Mouse (Mus musculus): ENCODE data around the gene Trmt44. TPM values are rescaled to one million over a fixed set of nuclear protein-coding genes. Genes with fewer than 3 reads are reported as not detected.

Gene Trmt44
- polyA plus RNA-seq, 1 experiment from 2014 or later: 8.4 TPM

DNA sequence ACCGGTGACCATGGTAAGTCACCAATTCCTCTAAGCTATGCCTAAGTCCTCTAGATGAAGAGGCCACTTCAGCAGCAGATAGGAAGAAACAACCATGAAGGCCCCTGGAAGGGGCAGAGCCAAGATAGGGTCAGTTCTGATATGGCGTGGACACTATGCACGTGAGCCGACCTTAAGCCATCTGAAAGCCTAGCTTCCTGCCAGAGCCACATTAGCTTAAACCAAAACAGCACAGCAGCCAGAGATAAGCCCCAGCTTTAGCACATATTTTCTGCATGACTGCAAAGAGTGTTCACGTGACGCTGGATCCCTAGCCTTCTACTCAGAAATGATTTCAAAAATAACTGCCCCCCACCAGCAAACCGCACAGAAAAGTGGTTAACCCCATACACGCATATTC is 15.4 kb downstream of the Trmt44 start:
- H3K4me2 ChIP-seq (replicated peaks): no peak overlapping the region
- ATAC-seq (ENCODE audit: low FRiP score): no peak
- no peaks in the 10 kb centered on the region for H3K27me3 ChIP-seq
- H3K9ac ChIP-seq: no peak overlapping the region
- H3K9me3 ChIP-seq (replicated peaks): no peaks in the 10 kb centered on the region
- no peaks in the 10 kb centered on the region for H3K4me1 ChIP-seq
- no peak overlapping the region for H3K27ac ChIP-seq
- H3K4me3 ChIP-seq: no peak overlapping the region
- peaks cover 83% of the 10 kb centered on the region for H3K36me3 ChIP-seq
- WGBS: 89% methylated on average over 8 of the region's 8 CpGs

DNA sequence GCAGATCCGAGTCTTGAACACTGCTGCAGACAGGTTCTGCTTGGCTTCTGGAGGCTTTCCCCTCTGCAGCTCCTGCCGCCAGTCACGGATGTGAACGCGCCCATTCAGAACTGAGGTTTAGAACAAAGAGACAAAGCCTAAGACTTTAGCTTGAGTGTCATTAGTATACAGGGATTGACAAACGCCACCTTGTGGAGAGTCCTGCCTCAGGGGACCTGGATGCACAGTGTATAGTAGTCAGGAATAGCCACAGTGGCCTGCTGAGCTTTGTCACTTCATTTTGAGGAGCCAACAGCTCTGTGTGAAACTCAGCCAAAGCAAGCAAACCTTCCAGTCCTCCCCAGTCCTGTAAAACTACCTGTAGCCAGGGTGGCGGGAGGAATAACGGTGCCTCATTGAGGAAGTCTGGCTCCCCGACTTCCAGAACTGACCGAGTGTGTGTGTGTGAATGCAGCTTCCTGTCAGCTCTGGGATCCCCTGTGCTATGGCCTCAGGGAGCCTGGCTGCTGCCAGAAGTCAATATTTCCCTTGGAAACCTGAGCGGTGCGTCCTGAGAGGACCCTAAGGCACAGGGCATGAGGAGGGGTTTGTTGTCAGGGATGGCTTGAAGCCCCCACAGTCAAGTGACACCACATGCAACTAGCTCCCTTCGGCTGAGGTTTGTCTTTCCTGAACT is 16.8 kb downstream of the Trmt44 start:
- Histone ChIP-seq H3K36me3 (peaks cover 69% of the 10 kb centered on the region), H3K4me2 (replicated peaks) (no peak overlapping the region), H3K27ac (no peak overlapping the region), H3K9ac (no peak overlapping the region), H3K4me1 (no peaks in the 10 kb centered on the region), H3K4me3 (no peak overlapping the region), H3K27me3 (no peaks in the 10 kb centered on the region), H3K9me3 (replicated peaks) (no peaks in the 10 kb centered on the region)
- no peak for ATAC-seq (ENCODE audit: low FRiP score)
- 71% methylated on average over 13 of the region's 13 CpGs for WGBS

DNA sequence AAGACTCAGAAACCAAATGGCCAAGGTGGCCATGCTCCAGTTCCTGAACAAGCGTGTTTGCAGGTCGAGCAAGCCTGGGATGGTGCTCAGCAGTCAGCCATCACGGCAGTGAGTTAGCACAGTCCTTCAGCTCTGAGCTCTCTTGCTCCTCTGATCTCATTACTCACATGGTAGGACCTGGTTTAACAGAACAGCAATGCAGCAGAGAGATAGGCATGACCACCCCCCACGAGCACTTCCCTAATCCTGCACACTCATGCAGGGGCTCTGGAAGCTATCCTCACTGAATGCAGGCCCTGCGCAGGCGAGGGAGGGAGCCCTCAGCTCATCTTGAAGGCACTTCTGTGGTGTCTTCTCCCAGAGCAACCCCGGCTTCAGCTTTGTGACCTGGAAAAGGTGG is 18.5 kb downstream of the Trmt44 start:
- H3K4me2 ChIP-seq (replicated peaks): no peak overlapping the region
- peaks cover 52% of the 10 kb centered on the region for H3K36me3 ChIP-seq
- no peaks in the 10 kb centered on the region for H3K9me3 ChIP-seq (replicated peaks)
- H3K4me3 ChIP-seq: no peak overlapping the region
- H3K27ac ChIP-seq: no peak overlapping the region
- no peak for ATAC-seq (ENCODE audit: low FRiP score)
- 89% methylated on average over 7 of the region's 7 CpGs for WGBS
- no peak overlapping the region for H3K9ac ChIP-seq
- H3K4me1 ChIP-seq: no peaks in the 10 kb centered on the region
- no peaks in the 10 kb centered on the region for H3K27me3 ChIP-seq

DNA sequence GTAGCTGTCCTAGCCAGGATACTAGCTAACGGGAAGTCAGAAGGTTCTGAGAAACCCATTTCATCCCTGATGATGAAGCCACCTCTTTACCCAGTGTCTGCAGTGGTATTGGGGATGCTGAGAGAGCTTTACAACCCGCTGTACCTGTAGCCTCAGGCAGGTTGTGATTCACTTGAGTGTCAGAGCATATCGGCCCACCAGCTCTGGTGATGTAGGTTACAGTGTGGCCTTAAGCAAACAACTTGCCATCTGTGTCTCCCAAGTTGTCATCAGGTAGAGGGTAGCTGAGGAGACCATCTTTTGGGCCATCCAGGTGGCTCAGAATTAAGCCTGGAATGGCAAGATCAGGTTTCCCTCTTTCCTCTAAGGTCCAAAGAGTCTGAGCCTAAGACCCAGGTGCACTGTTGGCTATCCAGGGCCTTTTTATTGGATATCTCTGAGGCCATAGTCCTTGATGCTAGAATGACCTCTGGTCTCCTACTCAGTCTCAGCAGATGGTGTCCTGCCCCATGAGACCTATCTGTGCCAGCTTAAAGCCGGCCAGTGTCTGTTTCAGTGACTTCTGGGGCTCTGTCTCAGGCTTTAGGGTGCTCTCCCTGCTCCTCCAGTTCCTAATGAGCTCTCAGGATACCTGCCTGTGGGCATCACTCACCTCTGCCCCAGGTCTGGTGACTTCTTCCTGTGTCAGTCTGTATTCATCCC is 21.9 kb downstream of the Trmt44 start:
- H3K36me3 ChIP-seq: peaks cover 26% of the 10 kb centered on the region
- no peak overlapping the region for H3K4me3 ChIP-seq
- no peaks in the 10 kb centered on the region for H3K27me3 ChIP-seq
- no peak overlapping the region for H3K9ac ChIP-seq
- no peaks in the 10 kb centered on the region for H3K9me3 ChIP-seq (replicated peaks)
- WGBS: 80% methylated on average over 4 of the region's 4 CpGs
- H3K27ac ChIP-seq: no peak overlapping the region
- H3K4me2 ChIP-seq (replicated peaks): no peak overlapping the region
- no peaks in the 10 kb centered on the region for H3K4me1 ChIP-seq
- ATAC-seq (ENCODE audit: low FRiP score): no peak

DNA sequence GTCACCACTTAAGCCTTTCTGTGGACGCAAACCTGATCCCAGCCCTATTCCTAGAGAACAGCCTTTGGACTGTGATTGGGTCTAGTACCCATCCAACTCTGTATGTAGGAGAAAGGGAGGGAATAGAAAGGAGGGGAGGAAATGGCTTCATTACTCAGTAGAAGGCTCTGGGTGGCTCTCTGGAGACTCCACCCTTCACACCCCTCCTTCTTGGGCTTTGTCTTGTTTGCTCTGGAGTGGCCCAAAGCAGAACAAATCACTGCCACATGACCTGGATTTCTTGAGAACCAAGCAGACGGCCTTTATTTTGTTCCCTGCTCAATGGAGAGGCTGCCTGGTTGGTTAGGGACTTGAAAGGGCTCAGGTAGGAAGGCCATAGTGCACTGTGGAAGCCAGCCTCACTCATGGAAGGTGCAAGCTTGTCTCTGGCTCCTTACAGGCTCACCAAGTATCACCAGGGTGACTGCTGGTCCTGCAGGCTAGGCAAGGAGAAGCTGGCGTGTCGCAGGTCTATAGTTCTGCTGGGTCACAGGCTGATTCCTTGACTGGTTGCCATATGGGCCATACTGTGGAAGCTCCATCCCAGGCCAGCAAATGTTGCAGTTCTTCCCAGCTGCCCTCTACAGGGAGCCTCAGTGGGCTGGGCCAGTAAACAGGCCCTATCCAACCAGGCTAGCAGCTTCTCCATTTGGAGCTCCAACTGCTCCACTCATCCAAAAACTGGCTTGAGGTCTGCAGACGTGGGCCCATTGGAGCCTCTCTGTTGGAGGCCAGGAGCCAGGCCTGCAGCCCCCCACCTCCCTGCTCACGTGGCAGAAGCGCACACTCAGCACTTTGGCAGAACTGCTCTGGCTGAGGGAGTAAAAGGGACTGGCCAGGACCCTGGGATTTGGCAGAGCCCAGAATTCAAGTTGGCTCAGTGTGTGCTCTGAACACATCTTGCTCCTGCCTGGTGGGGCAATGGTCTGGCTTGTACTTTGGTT is 22.7 kb downstream of the Trmt44 start:
- Histone ChIP-seq H3K4me1 (no peaks in the 10 kb centered on the region), H3K9me3 (replicated peaks) (no peaks in the 10 kb centered on the region), H3K4me2 (replicated peaks) (no peak overlapping the region), H3K27me3 (no peaks in the 10 kb centered on the region), H3K36me3 (peaks cover 17% of the 10 kb centered on the region), H3K9ac (no peak overlapping the region), H3K4me3 (no peak overlapping the region), H3K27ac (no peak overlapping the region)
- no peak for ATAC-seq (ENCODE audit: low FRiP score)
- WGBS: 49% methylated on average over 7 of the region's 7 CpGs

DNA sequence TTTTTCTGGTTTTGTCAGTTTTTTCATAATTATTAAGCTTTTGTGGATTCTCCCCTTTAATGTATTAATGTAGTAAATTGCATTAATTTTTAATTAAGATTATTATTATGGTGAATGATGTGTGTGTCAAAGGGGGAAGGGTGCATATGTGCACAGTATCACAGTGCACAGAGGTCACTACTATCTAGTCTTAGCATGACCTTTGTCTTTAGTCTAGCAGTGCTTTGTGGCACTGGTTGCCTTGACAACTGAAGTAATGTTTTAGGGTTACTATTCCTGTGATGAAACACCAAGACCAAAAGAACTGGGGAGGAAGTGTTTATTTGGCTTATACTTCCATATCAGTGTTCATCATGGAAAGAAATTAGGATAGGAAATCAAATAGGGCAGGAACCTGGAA is 28.7 kb downstream of the Trmt44 start:
- ATAC-seq (ENCODE audit: low FRiP score): no peak

DNA sequence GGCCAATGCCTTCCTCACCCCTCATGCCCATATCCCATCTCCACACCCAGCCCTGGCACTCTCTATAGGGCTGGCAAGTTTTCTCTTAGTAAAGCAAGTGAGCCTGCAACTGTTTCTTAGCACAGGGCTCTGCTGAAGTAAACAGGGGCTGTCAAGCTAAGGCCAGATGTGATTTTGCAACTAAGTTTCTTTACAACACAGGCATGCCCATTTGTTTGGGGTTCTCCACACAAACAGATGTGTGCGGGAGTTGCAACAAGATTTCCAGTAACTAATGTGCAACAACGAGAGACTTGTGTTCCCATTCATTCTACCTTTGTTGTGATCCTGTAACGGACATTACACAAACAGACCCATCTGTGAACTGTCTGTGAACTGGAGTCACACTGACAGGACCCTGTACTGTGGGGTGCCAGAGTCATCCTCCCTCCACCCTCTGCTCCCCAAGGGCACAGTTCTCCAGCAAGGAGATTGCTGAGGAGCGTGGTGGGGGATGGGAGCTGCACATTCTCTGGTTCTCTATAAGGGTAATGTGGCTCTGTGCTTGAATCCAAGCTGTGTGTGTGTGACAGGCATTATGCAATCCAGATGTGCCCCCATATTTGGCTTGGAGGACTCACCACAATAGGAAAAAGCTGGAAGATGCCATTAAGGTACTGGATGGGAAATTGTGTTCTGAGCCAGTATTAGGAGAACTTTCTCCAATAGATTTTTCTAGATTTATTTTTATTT is 33.6 kb downstream of the Trmt44 start:
- H3K9ac ChIP-seq: no peak overlapping the region
- ATAC-seq (ENCODE audit: low FRiP score): no peak
- no peak overlapping the region for H3K4me2 ChIP-seq (replicated peaks)
- H3K9me3 ChIP-seq (replicated peaks): no peaks in the 10 kb centered on the region
- no peak overlapping the region for H3K27ac ChIP-seq
- H3K36me3 ChIP-seq: no peaks in the 10 kb centered on the region
- 65% methylated on average over 4 of the region's 4 CpGs for WGBS
- no peaks in the 10 kb centered on the region for H3K27me3 ChIP-seq
- H3K4me1 ChIP-seq: peaks cover 9% of the 10 kb centered on the region
- no peak overlapping the region for H3K4me3 ChIP-seq

More for the DNA sequence above, 28.7 kb downstream of the Trmt44 start:
- Histone ChIP-seq H3K4me2 (replicated peaks) (no peak overlapping the region), H3K4me3 (no peak overlapping the region), H3K36me3 (no peaks in the 10 kb centered on the region), H3K9me3 (replicated peaks) (no peaks in the 10 kb centered on the region), H3K9ac (no peak overlapping the region), H3K27me3 (no peaks in the 10 kb centered on the region), H3K4me1 (no peaks in the 10 kb centered on the region), H3K27ac (no peak overlapping the region)

DNA sequence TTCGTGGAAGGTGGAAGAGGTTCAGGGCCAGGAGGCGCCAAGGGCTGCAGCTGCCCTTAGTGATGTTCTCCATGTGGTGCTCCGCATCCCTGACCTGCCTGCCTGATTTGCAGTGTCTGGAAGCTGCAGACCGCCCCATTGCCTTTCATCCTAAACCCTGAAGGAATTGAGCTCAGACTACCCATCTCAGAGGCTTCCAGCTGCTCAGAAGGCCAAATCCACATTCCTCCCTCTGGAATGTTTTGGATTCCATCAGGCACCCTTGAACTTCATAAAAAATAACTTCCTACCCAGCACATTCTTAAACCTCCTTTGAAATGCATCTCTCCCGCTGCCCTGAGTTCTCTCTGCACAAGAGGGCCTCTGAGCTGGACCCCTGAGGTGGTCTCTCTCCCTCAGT is 34.3 kb downstream of the Trmt44 start:
- Histone ChIP-seq H3K9ac (no peak overlapping the region), H3K4me1 (peaks cover 9% of the 10 kb centered on the region), H3K9me3 (replicated peaks) (no peaks in the 10 kb centered on the region), H3K4me3 (no peak overlapping the region), H3K27ac (no peak overlapping the region), H3K27me3 (no peaks in the 10 kb centered on the region), H3K36me3 (no peaks in the 10 kb centered on the region), H3K4me2 (replicated peaks) (no peak overlapping the region)
- 58% methylated on average over 5 of the region's 5 CpGs for WGBS
- ATAC-seq (ENCODE audit: low FRiP score): no peak

DNA sequence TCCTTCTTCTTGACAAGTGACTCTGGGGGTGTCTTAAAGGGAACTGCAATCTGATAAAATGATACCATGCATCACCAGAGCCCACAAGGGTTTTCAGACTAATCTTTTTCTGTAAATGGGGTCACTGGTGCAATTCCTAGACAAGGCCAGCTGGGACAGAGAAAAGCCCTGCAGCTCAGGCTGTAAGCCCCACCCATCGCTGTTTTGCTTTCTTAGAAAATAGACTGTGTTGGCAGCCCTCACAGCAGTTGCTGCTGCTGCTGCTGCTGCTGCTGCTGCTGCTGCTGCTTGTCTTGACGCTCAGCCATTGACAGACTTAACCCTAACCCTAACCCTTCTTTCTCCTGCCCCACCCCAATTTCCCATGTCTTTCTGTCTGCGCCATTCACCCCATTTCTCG is 35.3 kb downstream of the Trmt44 start:
- Histone ChIP-seq H3K9ac (no peak overlapping the region), H3K36me3 (no peaks in the 10 kb centered on the region), H3K4me3 (no peak overlapping the region), H3K4me1 (peaks cover 9% of the 10 kb centered on the region), H3K27ac (no peak overlapping the region), H3K9me3 (replicated peaks) (no peaks in the 10 kb centered on the region), H3K4me2 (replicated peaks) (no peak overlapping the region), H3K27me3 (no peaks in the 10 kb centered on the region)
- ATAC-seq (ENCODE audit: low FRiP score): no peak
- WGBS: 64% methylated on average over 4 of the region's 4 CpGs

DNA sequence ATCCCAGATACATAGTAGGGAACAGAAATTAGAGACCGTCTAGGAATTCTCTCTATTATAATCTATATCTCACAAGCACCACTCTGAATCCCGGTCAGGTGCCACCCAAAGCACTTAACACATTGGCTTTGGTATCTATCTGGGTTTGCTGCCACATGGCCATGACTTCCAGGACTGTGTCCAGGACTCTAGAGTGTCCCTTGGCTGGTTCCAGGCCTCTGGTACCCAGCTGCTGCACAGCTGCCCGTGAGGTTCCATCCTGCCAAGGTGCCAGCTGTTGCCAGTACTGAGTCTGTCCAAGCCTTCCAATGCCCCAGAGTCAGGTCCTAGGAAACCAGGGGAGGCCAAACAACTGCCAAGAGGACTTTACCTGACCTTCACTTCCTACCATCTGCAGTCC is 36.8 kb downstream of the Trmt44 start:
- no peak overlapping the region for H3K9ac ChIP-seq
- no peak overlapping the region for H3K4me2 ChIP-seq (replicated peaks)
- 89% methylated on average over 3 of the region's 3 CpGs for WGBS
- H3K4me3 ChIP-seq: no peak overlapping the region
- no peaks in the 10 kb centered on the region for H3K9me3 ChIP-seq (replicated peaks)
- no peak overlapping the region for H3K27ac ChIP-seq
- no peak for ATAC-seq (ENCODE audit: low FRiP score)
- no peaks in the 10 kb centered on the region for H3K27me3 ChIP-seq
- peaks cover 9% of the 10 kb centered on the region for H3K4me1 ChIP-seq
- H3K36me3 ChIP-seq: no peaks in the 10 kb centered on the region

DNA sequence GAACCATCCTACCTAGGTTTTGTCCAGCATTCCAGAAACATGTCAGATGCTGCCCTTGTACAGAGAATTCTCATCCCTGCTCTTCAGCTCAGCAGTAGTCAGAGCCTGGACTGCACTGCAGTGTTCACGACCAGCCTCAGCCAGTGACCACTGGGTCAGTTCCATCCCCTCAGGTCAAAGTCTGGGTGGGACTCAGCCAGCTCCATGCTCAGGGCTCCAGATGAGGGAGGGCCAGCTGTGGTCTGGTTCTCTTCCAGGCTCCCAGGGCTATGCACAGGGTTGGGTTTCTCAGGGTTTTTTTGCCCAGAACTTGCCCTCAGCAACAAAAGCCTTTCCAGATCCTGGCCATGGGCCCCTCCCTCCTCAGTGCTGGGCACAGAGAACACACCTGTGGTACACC is 37.4 kb downstream of the Trmt44 start:
- no peaks in the 10 kb centered on the region for H3K27me3 ChIP-seq
- no peak overlapping the region for H3K9ac ChIP-seq
- H3K9me3 ChIP-seq (replicated peaks): no peaks in the 10 kb centered on the region
- no peak for ATAC-seq (ENCODE audit: low FRiP score)
- H3K27ac ChIP-seq: no peak overlapping the region
- peaks cover 9% of the 10 kb centered on the region for H3K4me1 ChIP-seq
- 65% methylated on average over 1 of the region's 1 CpGs for WGBS
- no peak overlapping the region for H3K4me2 ChIP-seq (replicated peaks)
- H3K36me3 ChIP-seq: no peaks in the 10 kb centered on the region
- H3K4me3 ChIP-seq: no peak overlapping the region

DNA sequence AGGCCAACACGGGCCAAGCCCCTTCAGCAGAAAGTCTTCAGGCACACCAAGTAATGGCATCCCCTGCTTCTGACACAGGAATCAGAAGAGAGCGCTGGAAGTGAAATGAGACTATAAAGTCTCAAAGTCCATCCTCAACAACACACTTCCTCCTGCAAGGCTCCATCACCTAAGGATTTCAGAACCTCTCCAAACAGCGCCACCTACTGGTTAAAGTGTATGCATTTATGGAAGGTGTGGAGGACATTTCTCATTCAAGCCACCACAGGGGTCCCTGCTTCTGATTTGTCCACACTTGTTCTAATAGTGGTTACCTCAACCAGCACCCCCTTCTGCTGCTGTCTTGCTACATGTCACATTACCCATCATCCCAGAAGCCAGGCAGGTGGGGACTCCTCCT is 38.6 kb downstream of the Trmt44 start:
- Histone ChIP-seq H3K9ac (no peak overlapping the region), H3K4me1 (peaks cover 10% of the 10 kb centered on the region), H3K36me3 (no peaks in the 10 kb centered on the region), H3K9me3 (replicated peaks) (no peaks in the 10 kb centered on the region), H3K4me2 (replicated peaks) (no peak overlapping the region), H3K4me3 (no peak overlapping the region), H3K27me3 (no peaks in the 10 kb centered on the region; the same call in 1 of the 2 replicates), H3K27ac (no peak overlapping the region)
- ATAC-seq (ENCODE audit: low FRiP score): no peak
- 66% methylated on average over 3 of the region's 3 CpGs for WGBS

Measured in hindbrain, embryonic 12.5 days (tissue).